Mouse (Mus musculus) adrenal gland, postnatal 14 days (tissue): ENCODE results near the gene Mdh1. TPM values are rescaled to one million over a fixed set of nuclear protein-coding genes. Genes with fewer than 3 reads are reported as not detected.

ENCODE experiments used
- DNase-seq: peaks from one replicate; pipeline ENCODE4 v3.0.0; 2021; ENCODE audit warnings: mixed read lengths
- long read RNA-seq, 2 experiments: library from polyadenylated mRNA; stranded (forward); transcript quantifications; one replicate each; pipeline ENCODE4 v2.0.0; 2021
- total RNA-seq: library from RNA; stranded (reverse); gene quantifications from 2 replicates; pipeline ENCODE4 v1.2.3, GENCODE M21; 2021

The Mdh1 gene
- 575 and 595 TPM in 2 replicates for total RNA-seq
- long read RNA-seq, experiment 1, transcript Mdh1-201 (9 exons, 2,122 nt), result major isoform, 682 of 711 reads
- long read RNA-seq, experiment 1, partial matches to known transcripts, result 16 of 711 reads
- long read RNA-seq, experiment 1, other reads (novel, unspliced or antisense), result 13 of 711 reads
- long read RNA-seq, experiment 2, transcript Mdh1-201 (9 exons, 2,122 nt), result major isoform, 482 of 514 reads
- long read RNA-seq, experiment 2, partial matches to known transcripts, result 27 of 514 reads
- long read RNA-seq, experiment 2, other reads (novel, unspliced or antisense), result 5 of 514 reads

- DNase-seq, result peak; percentile 96
These were observed at the start of gene Mdh1, which contains the start of gene Wdpcp for GRCm38 (mm10) chr11:21571700-21572381. TSS of gene Mdh1 (minus strand) at chr11:21572367. TSS of gene Wdpcp (plus strand) at chr11:21572235.

- DNase-seq, result no peak
These were observed 43.7 kb upstream of the Mdh1 start for GRCm38 (mm10) chr11:21615915-21616314.

GRCm38 (mm10) chr11:21602497-21602896, 30.3 kb upstream of the Mdh1 start:
- DNase-seq, result no peak

- no peak for DNase-seq
These were observed 11.1 kb upstream of the Mdh1 start for GRCm38 (mm10) chr11:21583286-21583685.

GRCm38 (mm10) chr11:21581472-21581871, 9.3 kb upstream of the Mdh1 start:
- DNase-seq, result peak; percentile 26

- peak; percentile 61 for DNase-seq
These were observed 1.2 kb downstream of the Mdh1 start for GRCm38 (mm10) chr11:21570973-21571372.

GRCm38 (mm10) chr11:21570109-21570474, 2.1 kb downstream of the Mdh1 start:
- peak; percentile 7 for DNase-seq

- peak; percentile 71 for DNase-seq
These were observed 2.6 kb downstream of the Mdh1 start for GRCm38 (mm10) chr11:21569456-21570108.

- DNase-seq, result no peak
These were observed 3.2 kb downstream of the Mdh1 start for GRCm38 (mm10) chr11:21569002-21569401.

- DNase-seq, result no peak
These were observed 4.4 kb downstream of the Mdh1 start for GRCm38 (mm10) chr11:21567733-21568132.

- DNase-seq, result no peak
These were observed 5.2 kb downstream of the Mdh1 start for GRCm38 (mm10) chr11:21566934-21567333.

GRCm38 (mm10) chr11:21564681-21565405, 7.3 kb downstream of the Mdh1 start:
- DNase-seq, result no peak

- peak; percentile 72 for DNase-seq
These were observed 8.4 kb downstream of the Mdh1 start for GRCm38 (mm10) chr11:21563617-21564325.

GRCm38 (mm10) chr11:21561347-21561746, 10.8 kb downstream of the Mdh1 start:
- DNase-seq, result peak; percentile 14

GRCm38 (mm10) chr11:21559727-21560126, 12.4 kb downstream of the Mdh1 start:
- DNase-seq, result no peak

- DNase-seq, result no peak
These were observed 20.1 kb downstream of the Mdh1 start for GRCm38 (mm10) chr11:21552049-21552448.

- DNase-seq, result no peak
These were observed 21.7 kb downstream of the Mdh1 start for GRCm38 (mm10) chr11:21550222-21551173.

GRCm38 (mm10) chr11:21549754-21550153, 22.4 kb downstream of the Mdh1 start:
- DNase-seq, result no peak

- no peak for DNase-seq
These were observed 23.1 kb downstream of the Mdh1 start for GRCm38 (mm10) chr11:21549052-21549451.

GRCm38 (mm10) chr11:21547518-21547917, 24.6 kb downstream of the Mdh1 start:
- DNase-seq, result no peak

GRCm38 (mm10) chr11:21546671-21547070, 25.5 kb downstream of the Mdh1 start:
- peak; percentile 16 for DNase-seq
